8 mouse cellular contexts compared by ENCODE assay signal in the genomic region with DNA sequence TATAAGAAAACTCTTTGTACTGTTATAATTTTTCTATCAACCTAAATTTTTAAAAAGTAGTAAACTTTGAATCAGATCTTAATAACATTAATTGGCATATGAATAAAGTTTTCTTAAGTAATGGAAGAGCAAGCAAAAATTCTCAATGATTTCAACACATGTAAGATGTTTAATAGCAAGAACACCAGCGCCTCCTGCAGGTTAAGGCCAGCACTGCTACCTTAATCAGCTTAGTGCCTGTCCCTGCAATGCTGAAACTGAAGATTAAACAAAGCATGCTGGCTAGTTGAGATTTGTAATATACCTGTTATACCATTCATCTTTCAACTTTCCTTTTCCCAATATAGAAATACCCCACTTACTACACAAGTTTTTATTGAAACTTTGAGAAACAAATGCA. TPM values are rescaled to one million over a fixed set of nuclear protein-coding genes. Genes with fewer than 3 reads are reported as not detected.
DNase-seq lines count a peak whose midpoint lies in the region.

No protein-coding gene starts in this region.

- DNase-seq in ES-CJ7 (ENCODE audit: low read depth, low spot score) = peak; percentile 66
- DNase-seq in adrenal gland, adult (ENCODE audit: inconsistent age in 2 of 2, low spot score in 1 of 2) = peak; percentile 66 to 94
- peak; percentile 84 for DNase-seq in embryo, embryonic 11 days
- DNase-seq in heart, adult 9 months (ENCODE audit: low spot score in 2 of 2) = peak; percentile 25 to 79
- peak; percentile 90 to 91 for DNase-seq in layer of hippocampus, postnatal 10 days (ENCODE audit: low spot score in 2 of 2)
- peak; percentile 77 to 84 for DNase-seq in lung, postnatal 4 days
- peak; percentile 64 to 79 for DNase-seq in right cerebral cortex, postnatal 36 days (ENCODE audit: low spot score in 2 of 2)
- DNase-seq in urinary bladder, postnatal 4 days (ENCODE audit: low spot score in 2 of 2) = peak; percentile 61 to 90

RNA-seq across cellular contexts. Expression of a gene that starts 5.7 kb away (rescaled TPM):
- 10 to 100 TPM; 62.7 to 62.8 TPM for total RNA-seq in layer of hippocampus, postnatal 10 days (2021)

Comparison
In these comparisons a context has a peak if more than half of its experiments do, and no peak if none do; other contexts are left out.
1. Peak in every context shown above with its lines: DNase-seq.